Mouse (Mus musculus): ENCODE results near the gene Olfr981.

DNA sequence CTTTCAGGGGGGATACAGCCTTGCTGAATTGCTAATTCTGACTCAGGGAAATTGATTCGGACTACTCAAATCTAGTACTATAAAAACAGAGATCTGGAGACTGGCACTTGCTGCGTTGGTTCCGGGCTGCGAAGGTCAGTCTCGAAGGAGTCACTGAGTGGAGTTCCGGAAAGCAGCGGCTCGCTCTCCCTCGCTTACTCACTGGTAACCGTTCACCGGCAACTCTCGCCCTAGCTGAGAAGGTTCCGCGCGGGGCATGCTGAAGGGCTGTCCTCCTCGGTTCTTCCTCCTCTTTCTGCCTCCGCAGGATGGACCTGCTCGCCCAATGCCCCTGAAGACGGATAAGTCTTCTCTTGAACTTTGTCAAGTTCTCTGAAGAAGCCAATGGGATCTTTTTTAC, 28.9 kb downstream of the Olfr981 start:
- no peak for TF ChIP-seq CTCF (conservative IDR thresholded peaks at IDR 0.05; ENCODE audit: low read length)
- TF ChIP-seq NANOG (IDR thresholded peaks at IDR 0.05; ENCODE audit: borderline replicate concordance, low read length), result no peak

Data from E14TG2a.4 (cell line).